Mouse (Mus musculus) layer of hippocampus, adult 9-10 months (tissue): ENCODE measurements at regions not wholly inside any gene's neighbourhood (a gene's known extent, or its start where the extent isn't known, plus 50 kb on each side); places are given as distances from the start of the nearest gene placed in this dataset.

Experiments used
- DNase-seq: peaks from one replicate; pipeline ENCODE4 v3.0.0; 2022; ENCODE audit warnings: low spot score

GRCm38 (mm10) chr4:134990651-134991050 lies 60.0 kb downstream of the Syf2 start:
- DNase-seq = no peak

DNA sequence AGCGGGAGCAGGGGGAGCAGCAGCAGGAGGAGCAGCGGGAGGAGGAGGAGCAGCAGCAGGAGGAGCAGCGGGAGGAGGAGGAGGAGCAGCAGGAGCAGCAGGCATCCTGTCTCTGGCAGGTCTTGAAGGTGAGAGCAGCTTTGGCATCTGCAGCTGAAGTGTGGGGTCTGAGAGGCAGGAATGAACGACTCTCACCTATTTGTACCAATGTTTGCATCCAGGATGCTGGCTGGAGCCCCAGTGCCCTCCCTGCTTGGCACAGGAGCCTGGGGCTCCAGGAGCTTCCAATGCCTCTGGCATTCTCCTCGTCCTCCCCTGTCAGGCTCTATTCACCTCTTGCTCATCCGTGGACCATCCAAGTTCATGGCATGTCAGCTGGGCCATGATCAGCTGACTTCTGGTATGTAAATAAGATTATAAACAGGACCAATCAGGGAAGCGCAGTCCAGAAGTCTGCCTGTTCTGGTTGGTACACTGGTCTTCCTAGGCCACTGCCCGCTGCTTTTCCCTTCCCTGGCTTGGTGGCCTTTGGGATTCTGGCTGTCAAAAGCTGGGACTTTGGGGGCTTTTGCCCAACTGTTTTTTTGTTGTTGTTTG lies 62.9 kb downstream of the Syf2 start:
- no peak for DNase-seq

DNA sequence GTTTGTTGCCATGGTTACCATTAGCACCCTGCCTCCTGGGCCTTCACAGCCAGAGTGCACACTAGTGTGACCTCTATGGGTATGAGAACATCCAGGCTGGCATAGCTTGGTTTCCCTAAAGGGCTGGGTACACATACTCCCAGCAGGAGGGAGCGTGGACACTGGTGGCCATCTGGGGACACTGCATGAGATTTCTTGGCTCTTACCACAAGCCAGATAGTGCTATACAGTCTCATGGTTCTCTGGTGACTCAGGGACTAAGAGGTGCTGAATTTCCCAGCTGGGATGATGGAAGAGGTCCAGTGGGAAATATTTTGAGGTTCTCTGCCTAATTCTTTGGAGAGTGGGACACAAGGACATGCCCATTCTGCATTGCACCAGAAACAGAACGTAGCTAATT lies 63.5 kb downstream of the Syf2 start:
- DNase-seq = no peak

DNA sequence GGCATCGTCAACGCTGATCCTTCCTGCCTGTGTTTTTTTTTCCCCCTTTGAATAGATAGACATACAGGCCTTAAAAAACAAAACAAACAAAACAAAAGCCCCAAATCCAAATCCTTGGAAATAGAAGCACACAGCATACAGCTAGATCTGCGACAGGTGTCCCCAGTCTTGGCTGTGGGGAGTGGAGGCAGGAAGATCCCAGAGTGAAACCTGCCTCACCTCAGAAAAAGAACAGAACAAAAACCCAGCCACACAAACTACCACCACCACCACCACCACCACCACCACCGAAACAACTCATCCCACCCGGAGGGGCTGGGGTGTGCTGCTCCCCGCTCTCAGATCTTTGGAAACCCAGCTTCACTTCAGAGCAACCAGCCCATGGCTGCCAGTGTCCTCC lies 64.0 kb downstream of the Syf2 start:
- no peak for DNase-seq

DNA sequence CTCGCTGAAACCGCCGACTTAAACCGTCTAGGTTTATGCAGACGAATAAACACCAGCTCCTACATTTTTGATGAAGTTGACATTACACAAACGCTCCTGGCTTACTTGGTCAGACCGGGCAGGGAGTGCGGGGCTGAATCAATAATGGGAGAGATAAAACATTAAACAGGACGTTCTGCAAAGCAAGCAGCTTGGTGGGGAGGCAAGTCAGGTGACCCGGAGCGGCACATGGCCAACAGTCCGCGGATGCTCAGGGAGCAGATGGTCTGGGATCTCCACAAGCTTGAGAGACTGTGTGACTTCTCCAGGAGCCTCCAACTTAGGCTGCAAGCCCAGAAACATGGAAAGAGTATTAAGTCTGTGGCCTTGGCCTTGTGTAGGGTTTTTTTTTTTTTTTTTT lies 64.4 kb downstream of the Syf2 start:
- DNase-seq = no peak

- no peak for DNase-seq
Observed at GRCm38 (mm10) chr4:134996121-134996520, 65.4 kb downstream of the Syf2 start.

DNA sequence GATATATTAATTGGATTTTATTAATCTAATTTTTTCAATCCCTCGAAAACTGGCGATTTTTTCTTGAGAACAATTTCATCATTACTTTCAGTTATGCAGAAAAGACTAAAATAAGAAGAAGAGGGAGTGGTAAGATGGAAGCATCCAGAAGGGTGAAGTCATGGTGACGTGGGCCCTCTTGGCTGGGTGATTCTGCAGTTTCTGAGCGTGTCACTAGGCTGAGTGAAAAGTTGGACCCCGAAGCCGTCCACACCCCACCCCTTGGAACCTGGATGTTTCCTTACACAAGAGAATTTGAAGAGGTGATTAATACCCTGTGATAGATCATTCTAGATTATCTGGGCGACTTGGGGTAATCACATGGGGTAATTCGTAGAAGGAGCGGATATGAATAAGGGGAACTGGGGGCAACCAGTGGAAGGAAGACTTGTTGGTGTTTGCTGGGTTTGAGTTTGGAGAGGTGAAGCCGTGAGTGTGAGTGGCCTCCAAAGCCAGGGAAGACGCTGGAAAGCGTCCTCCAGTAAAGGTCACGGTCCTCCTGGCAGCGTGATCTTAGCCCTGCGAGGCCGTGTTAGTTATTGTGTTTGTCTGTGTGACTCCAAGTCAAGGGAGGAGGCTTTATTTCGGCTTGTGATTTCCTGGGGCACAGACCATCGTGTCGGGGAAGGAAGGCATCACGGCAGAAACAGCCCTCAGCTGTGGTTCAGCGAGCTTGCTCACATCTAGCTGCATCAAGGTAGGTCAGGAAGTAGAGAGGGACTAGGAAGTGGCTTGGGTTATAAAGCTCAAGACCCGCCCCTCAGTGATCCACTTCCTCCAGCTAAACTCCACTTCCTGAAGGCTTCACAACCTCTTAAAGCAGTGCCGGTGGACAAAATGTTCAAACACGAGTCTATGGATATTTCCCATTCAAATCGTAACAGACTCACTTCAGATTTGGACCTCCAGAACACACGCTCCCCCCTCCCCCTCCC lies 67.0 kb downstream of the Syf2 start:
- DNase-seq = no peak

DNA sequence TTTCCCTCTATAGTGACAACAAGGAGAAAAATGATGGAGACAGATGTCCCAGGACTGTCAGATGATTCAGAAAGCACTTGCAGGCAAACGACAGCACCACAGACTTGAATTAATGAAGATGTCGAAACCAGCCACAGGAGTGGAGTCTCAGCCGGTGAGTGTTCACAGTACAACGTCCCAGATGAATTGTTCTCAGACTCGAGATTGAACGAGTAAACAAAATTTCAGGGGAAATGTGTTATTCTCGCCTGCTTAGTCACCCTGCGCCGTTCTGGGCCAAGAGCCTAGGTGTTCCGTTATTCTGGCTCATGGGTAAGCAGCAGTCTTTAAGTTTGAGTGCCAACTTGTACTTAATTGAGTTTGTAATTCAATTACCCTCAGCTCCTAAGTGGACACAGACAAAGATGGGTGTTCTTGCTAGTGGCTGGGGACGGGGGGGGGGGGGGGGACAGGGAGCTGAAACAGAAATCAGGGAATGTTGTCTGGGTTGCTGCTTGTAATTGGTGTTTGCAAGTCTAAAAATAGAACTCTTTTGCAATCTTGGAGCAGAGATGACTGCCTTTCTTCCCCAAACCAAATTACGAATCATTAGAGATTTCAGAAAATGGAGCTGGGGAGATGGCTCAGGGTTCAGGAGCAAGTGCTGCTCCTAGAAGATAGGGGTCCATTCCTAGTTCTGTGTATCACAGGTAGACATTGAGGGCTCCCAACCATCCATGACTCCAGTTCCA lies 68.4 kb downstream of the Syf2 start:
- DNase-seq = no peak

DNA sequence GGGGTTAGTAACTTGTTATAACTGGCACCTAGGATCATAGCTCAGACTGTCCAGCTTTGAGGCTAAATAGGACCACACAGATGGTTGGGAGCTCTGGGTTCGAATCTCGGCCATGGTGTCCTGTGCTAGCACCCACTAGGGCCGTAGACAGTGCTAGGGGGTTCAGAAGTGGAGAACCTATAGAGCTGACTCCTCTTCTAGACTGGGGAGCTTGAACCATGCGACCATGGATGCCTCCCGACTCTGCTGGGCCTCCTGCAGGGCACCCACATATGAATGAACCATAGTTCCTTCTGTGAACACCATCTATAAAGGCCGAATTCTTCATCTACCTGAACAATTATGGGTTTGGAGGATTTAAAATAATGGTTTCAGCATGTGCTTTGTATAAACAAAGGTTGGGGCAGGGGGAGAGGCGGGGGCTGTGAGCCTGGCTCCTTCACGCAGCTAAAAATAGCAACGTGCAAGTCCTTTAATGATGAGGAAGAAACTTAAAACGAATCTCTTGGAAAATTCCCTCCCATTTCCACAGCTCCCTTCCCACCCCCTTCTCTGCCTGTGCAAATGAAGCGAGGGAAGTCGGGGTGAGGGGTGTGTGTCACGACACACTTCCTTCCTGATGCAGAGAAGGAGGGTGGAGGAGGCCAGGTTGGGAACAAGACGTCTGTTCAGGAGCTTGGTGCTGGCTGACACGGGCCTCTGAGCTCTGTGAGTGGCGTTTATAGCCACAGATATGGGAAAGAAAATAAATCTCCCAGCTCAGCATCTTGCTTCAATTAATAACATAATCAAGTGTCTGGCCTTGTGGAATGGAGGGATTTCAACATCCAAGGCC lies 71.6 kb downstream of the Syf2 start:
- DNase-seq = no peak

GRCm38 (mm10) chr4:135011365-135011764 lies 80.7 kb downstream of the Syf2 start:
- DNase-seq = no peak

- no peak for DNase-seq
Observed at GRCm38 (mm10) chr4:135012945-135013344, 82.2 kb downstream of the Syf2 start.

GRCm38 (mm10) chr4:135013932-135014331 lies 83.2 kb downstream of the Syf2 start:
- DNase-seq = no peak

GRCm38 (mm10) chr4:135018018-135018417 lies 87.3 kb downstream of the Syf2 start:
- no peak for DNase-seq

DNA sequence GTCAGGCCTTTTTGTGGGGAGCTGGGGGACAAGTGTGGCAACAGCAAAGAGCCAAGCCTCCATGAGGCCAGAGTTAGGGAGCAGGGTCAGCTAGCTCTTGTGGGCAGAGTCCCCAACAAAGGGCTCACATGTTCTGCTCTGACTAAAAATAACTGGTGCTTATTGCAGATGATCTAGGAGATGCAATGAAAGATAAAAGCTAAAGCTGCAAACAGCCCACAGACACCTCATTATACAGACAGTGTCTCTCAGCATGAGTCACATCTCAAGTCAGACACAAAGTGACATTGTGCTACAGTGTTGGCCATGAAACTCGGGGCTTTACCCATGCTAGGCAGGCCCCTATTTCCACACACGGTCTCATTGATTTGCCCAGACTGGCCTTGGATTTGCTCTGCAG lies 88.4 kb downstream of the Syf2 start:
- no peak for DNase-seq

DNA sequence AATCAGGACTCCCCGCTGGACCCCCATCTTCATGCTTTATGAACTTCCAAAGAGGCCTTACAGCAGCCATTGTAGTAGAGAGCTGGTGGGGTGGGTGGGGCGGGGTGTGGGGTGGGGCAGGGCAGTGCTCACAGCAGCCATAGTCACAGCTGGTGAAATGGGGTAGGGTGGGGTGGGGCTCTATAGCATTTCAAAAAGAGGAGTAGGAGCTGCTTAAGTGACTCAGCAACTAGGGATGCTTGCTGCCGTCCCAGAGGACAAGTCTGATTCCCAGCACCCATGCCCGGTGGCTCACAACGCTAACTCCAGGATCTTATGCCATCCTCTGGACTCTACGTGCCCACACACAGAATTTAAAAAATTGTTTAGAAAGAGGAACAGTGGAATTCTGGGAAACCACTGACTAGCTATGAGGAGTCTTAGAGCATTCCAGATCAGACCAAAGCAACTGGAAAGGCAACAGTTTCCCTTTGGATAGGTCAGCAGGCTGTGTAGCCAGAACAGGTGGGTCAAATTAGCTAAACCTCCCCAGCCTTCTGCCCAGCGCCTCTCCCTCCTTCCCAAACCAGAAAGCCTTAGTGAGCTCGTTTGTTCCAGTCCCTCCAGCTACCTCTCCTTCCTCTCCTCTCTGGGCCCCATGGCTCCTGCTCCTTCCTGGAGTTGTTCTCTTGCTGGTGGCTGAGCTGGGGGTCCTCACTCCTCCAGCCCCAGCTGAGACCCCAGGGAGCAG lies 89.7 kb downstream of the Syf2 start:
- DNase-seq = no peak

- no peak for DNase-seq
Observed at GRCm38 (mm10) chr4:135023200-135023599, 92.5 kb downstream of the Syf2 start.

DNA sequence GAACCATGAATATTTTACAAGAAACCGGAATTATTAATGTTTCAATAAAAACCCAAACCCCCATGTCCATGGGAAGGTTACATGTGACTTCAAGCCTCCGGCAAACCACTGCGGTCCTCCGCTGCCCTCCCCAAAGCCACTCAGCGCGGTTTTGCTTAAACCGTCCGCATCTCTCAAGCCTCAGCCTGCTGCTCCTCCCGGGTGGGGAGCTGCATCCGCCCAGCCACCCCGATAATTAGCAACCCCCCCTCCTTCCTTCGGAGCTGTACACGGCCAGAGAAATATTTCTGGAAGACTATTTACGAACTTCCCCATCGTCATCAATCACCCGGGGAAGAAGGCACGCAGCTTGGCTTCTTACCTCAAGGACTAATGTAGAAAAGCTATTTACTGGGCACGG lies 94.7 kb upstream of the Runx3 start:
- no peak for DNase-seq

- DNase-seq = no peak
Observed at GRCm38 (mm10) chr4:135027136-135027535, 93.3 kb upstream of the Runx3 start.

DNA sequence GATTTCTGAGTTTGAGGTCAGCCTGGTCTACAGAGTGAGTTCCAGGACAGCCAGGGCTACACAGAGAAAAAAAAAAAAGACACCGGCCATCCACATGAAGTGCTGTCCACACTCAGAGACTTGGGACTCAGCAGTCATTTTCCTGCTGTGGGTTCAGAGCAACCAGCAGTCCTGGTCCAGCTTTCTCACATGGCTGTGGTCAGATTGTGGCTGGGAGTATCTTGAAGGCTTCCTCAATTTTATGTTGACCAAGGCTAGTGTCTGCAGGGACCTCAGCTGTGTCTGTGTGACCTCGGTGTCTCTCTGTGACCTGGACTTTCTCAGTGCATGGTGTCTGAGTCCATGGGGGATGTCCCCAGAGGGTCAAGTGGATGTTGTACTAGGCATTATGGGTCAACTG lies 90.7 kb upstream of the Runx3 start:
- DNase-seq = no peak

DNA sequence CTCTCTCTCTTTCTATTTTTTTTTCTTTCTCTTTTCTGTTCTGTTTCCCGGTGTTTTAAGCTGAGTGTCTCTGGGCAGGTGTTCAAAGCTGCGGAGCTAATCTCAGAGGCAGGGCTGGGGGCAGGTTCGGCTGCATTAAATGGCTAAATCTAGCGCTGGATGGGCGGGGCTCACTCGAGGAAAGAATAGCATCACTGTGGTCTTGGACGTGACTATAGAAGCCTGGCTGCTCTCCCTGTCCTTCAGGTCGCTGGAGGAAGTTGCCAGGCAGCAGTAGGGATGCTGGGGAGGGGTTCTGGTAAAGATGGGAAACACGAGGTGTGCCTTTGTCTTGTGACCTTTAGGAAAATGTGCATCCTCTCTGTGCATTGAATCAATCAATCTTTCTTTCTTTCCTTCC lies 88.0 kb upstream of the Runx3 start:
- DNase-seq = no peak

DNA sequence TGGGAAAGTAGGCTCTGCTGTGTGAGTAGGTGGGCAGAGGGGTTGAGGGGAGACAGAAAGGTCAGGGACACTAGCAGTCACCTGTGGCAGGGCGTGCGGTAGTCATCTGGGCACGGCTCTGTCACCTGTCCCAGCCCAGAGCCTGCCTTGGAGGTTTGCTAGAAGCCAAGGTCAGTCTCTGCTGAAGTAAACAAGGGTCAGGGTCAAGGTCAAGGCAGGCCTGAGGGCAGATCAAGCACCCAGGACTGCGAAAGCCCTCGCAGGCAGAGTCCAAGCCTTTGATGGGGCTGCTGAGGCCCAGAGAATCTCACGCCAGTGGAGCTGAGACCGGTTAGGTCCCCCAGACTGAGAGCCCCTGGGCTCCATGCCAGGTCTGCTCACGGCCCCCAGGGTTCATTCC lies 87.2 kb upstream of the Runx3 start:
- DNase-seq = no peak
